Mouse (Mus musculus) MEL (cell line): ENCODE data around the gene Tlcd2. TPM values are rescaled to one million over a fixed set of nuclear protein-coding genes. Genes with fewer than 3 reads are reported as not detected.

ENCODE experiments used
- DNase-seq: peaks from one replicate; pipeline ENCODE4 v3.0.0; 2011; ENCODE audit warnings: low read depth, low spot score
- H3K27ac ChIP-seq: 2 replicates; pipeline ENCODE4 v1.5.1; 2012; ENCODE audit warnings: low read depth, mild to moderate bottlenecking, control low read depth, low read length, moderate library complexity; ENCODE audit not compliant: control insufficient read depth
- H3K27me3 ChIP-seq, 2 experiments: fragments of 150-350 bp in 1 of 2; sonication (generic) in 1 of 2; 2 replicates each; pipeline ENCODE4 v1.6.1; 2012; ENCODE audit warnings: low read length in 2 of 2, mild to moderate bottlenecking in 2 of 2, improper control_type of control experiment in 1 of 2, moderate library complexity in 1 of 2; ENCODE audit not compliant: insufficient read depth in 2 of 2, control insufficient read depth in 1 of 2
- H3K36me3 ChIP-seq, 2 experiments: 2 replicates each; pipeline ENCODE4 v1.6.1; 2012 to 2014; ENCODE audit warnings: low read length in 2 of 2, improper control_type of control experiment in 1 of 2, inconsistent platforms in 1 of 2, mild to moderate bottlenecking in 1 of 2; ENCODE audit not compliant: insufficient read depth in 2 of 2, control insufficient read depth in 1 of 2
- H3K4me1 ChIP-seq, 2 experiments: fragments of 150-350 bp in 1 of 2; sonication (generic) in 1 of 2; 2 replicates each; pipeline ENCODE4 v1.6.1; 2012; ENCODE audit warnings: low read length in 2 of 2, improper control_type of control experiment in 1 of 2, mild to moderate bottlenecking in 1 of 2; ENCODE audit not compliant: insufficient read depth in 2 of 2, control insufficient read depth in 1 of 2
- H3K4me3 ChIP-seq, 2 experiments: fragments of 150-350 bp in 1 of 2; sonication (generic) in 1 of 2; 2 replicates each; pipeline ENCODE4 v1.5.1; 2012; ENCODE audit warnings: low read depth in 2 of 2, low read length in 2 of 2, mild to moderate bottlenecking in 2 of 2, moderate library complexity in 2 of 2, control low read depth in 1 of 2, improper control_type of control experiment in 1 of 2; ENCODE audit not compliant: control insufficient read depth in 1 of 2, insufficient read depth in 1 of 2
- H3K79me2 ChIP-seq: 2 replicates; pipeline ENCODE4 v1.6.1; 2012; ENCODE audit warnings: mild to moderate bottlenecking, low read length, moderate library complexity; ENCODE audit not compliant: control insufficient read depth, poor library complexity, insufficient read depth
- H3K9ac ChIP-seq: 2 replicates; pipeline ENCODE4 v1.6.1; 2012; ENCODE audit warnings: low read depth, mild to moderate bottlenecking, control low read depth, low read length, moderate library complexity; ENCODE audit not compliant: control insufficient read depth, poor library complexity, severe bottlenecking
- H3K9me3 ChIP-seq: fragments of 150-350 bp; sonication (generic); replicated peaks from 2 replicates; pipeline ENCODE4 v1.6.1; 2012; ENCODE audit warnings: mild to moderate bottlenecking, low read length, improper control_type of control experiment, moderate library complexity; ENCODE audit not compliant: insufficient read depth
- BHLHE40 ChIP-seq: IDR thresholded peaks from 2 replicates; pipeline ENCODE4 v1.6.1; 2012; ENCODE audit warnings: low read depth, mild to moderate bottlenecking, inconsistent platforms, low read length, improper control_type of control experiment, borderline replicate concordance
- CHD1 ChIP-seq: IDR thresholded peaks from 2 replicates; pipeline ENCODE4 v1.6.1; 2012; ENCODE audit warnings: low read depth, mild to moderate bottlenecking, inconsistent platforms, low read length, improper control_type of control experiment
- CHD2 ChIP-seq: IDR thresholded peaks from 2 replicates; pipeline ENCODE4 v1.6.1; 2011; ENCODE audit warnings: low read length, improper control_type of control experiment
- CTCF ChIP-seq, 3 experiments: IDR thresholded peaks in 2 of 3; conservative IDR thresholded peaks in 1 of 3; 2 replicates each; pipeline ENCODE4 v1.5.1; 2011 to 2012; ENCODE audit warnings: low read length in 3 of 3, low read depth in 2 of 3, mild to moderate bottlenecking in 2 of 3, improper control_type of control experiment in 1 of 3, inconsistent platforms in 1 of 3, mixed read lengths in 1 of 3, moderate library complexity in 1 of 3; ENCODE audit not compliant: control insufficient read depth in 1 of 3, insufficient read depth in 1 of 3, poor library complexity in 1 of 3, severe bottlenecking in 1 of 3
- E2F4 ChIP-seq: IDR thresholded peaks from 2 replicates; pipeline ENCODE4 v1.6.1; 2011; ENCODE audit warnings: low read depth, low read length, improper control_type of control experiment, borderline replicate concordance
- ELF1 ChIP-seq: IDR thresholded peaks from 2 replicates; pipeline ENCODE4 v1.6.1; 2014; ENCODE audit warnings: low read depth, mild to moderate bottlenecking, inconsistent platforms, low read length, improper control_type of control experiment, moderate library complexity
- EP300 ChIP-seq, 2 experiments: IDR thresholded peaks; 2 replicates each; pipeline ENCODE4 v1.6.1; 2011; ENCODE audit warnings: improper control_type of control experiment in 2 of 2, low read length in 2 of 2, low read depth in 1 of 2, mild to moderate bottlenecking in 1 of 2
- HCFC1 ChIP-seq: IDR thresholded peaks from 2 replicates; pipeline ENCODE4 v1.6.1; 2012; ENCODE audit warnings: low read depth, mild to moderate bottlenecking, inconsistent platforms, low read length, improper control_type of control experiment, moderate library complexity
- JUND ChIP-seq: IDR thresholded peaks from 2 replicates; pipeline ENCODE4 v1.6.1; 2011; ENCODE audit warnings: low read depth, mild to moderate bottlenecking, improper control_type of control experiment, low read length
- KAT2A ChIP-seq: conservative IDR thresholded peaks from 2 replicates; pipeline ENCODE4 v1.6.1; 2012; ENCODE audit warnings: low read depth, low read length, improper control_type of control experiment, inconsistent platforms
- MAX ChIP-seq: IDR thresholded peaks from 2 replicates; pipeline ENCODE4 v1.6.1; 2011; ENCODE audit warnings: low read length, improper control_type of control experiment
- MYB ChIP-seq: IDR thresholded peaks from 2 replicates; pipeline ENCODE4 v1.6.1; 2011; ENCODE audit warnings: mild to moderate bottlenecking, low read depth, low read length, improper control_type of control experiment
- MYC ChIP-seq: IDR thresholded peaks from 2 replicates; pipeline ENCODE4 v1.6.1; 2011; ENCODE audit warnings: low read depth, mild to moderate bottlenecking, low read length, improper control_type of control experiment, moderate library complexity
- NELFE ChIP-seq: IDR thresholded peaks from 2 replicates; pipeline ENCODE4 v1.6.1; 2011; ENCODE audit warnings: low read depth, low read length, improper control_type of control experiment
- NRF1 ChIP-seq: IDR thresholded peaks from 2 replicates; pipeline ENCODE4 v1.6.1; 2014; ENCODE audit warnings: low read depth, mild to moderate bottlenecking, inconsistent platforms, low read length, improper control_type of control experiment, moderate library complexity; ENCODE audit not compliant: poor library complexity, insufficient read depth, severe bottlenecking
- POLR2AphosphoS2 ChIP-seq: IDR thresholded peaks from 2 replicates; pipeline ENCODE4 v1.6.1; 2011; ENCODE audit warnings: low read length, improper control_type of control experiment
- POLR2AphosphoS5 ChIP-seq: IDR thresholded peaks from 2 replicates; pipeline ENCODE4 v1.6.1; 2012; ENCODE audit warnings: low read depth, borderline replicate concordance, mild to moderate bottlenecking, inconsistent platforms, low read length, moderate library complexity, mixed read lengths
- RCOR1 ChIP-seq: IDR thresholded peaks from 2 replicates; pipeline ENCODE4 v1.6.1; 2012; ENCODE audit warnings: low read depth, mild to moderate bottlenecking, inconsistent platforms, low read length, improper control_type of control experiment
- SMC3 ChIP-seq: IDR thresholded peaks from 2 replicates; pipeline ENCODE4 v1.6.1; 2011; ENCODE audit warnings: low read depth, low read length, improper control_type of control experiment
- ZMIZ1 ChIP-seq: IDR thresholded peaks from 2 replicates; pipeline ENCODE4 v1.6.1; 2012; ENCODE audit warnings: low read depth, mild to moderate bottlenecking, inconsistent platforms, low read length, improper control_type of control experiment, moderate library complexity
- polyA plus RNA-seq, 2 experiments: library from polyadenylated mRNA; stranded (reverse) in 1 of 2; unstranded in 1 of 2; fragments of >175 nt in 1 of 2; fragments of >200 nt in 1 of 2; gene quantifications; 2 replicates each; pipeline versions ENCODE4 v1.2.1 to v1.2.4; 2012; ENCODE audit warnings: low replicate concordance in 2 of 2, low read depth in 1 of 2; ENCODE audit not compliant: insufficient read length in 2 of 2, insufficient read depth in 1 of 2, missing spikeins in 1 of 2
- total RNA-seq: library from RNA; depleted of rRNA; stranded (reverse); fragments of 300-350 nt; gene quantifications from 2 replicates; pipeline ENCODE4 v1.2.3, GENCODE M21; 2012; rRNA removed

Gene Tlcd2
- total and polyA plus RNA-seq, 3 experiments = 0.50 to 0.86 TPM; not detected in 1

DNA sequence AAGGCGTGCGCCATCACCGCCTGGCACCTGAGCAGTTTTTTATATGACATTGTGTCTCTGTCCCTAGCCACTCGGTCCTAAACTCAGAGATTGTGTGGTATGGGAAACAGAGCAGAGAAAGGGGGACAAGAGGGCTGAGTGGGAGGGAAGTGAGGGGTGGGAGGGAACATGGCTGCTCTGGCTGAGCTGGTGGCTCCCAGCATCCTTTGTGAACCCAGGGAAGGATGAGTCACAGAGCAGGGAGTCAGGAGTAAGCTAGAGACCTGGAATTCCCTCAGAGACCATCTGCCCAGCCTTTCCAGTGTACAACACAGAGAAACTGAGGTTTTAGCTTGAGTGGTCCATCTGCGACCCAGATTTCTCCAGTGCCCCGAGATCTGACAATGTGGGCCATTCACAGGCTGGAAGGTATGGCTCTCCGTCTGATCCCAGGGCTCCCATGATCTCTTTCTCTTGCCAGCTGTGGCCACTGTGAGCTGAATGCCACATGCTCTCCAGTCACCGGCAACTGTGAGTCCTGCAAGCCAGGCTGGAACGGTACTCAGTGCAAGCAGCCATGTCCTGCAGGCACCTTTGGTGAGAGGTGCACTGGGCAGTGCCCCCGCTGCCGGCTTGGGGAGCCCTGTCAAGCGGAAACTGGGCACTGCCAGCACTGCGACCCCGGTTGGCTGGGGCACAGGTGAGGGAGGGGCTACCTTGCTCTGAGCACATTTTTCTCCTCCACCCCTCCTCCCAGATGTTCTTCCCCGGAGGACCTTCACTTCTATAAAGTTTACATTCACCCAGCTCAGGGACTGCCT lies 58.5 kb downstream of the Tlcd2 start:
- no peaks in the 10 kb centered on the region for H3K4me1 ChIP-seq
- H3K4me3 ChIP-seq = no peak overlapping the region
- no peaks in the 10 kb centered on the region for H3K36me3 ChIP-seq
- no peak for DNase-seq
- H3K9me3 ChIP-seq = no peaks in the 10 kb centered on the region
- H3K79me2 ChIP-seq = no peaks in the 10 kb centered on the region
- H3K27ac ChIP-seq = no peak overlapping the region
- no peak overlapping the region for H3K9ac ChIP-seq
- TF ChIP-seq POLR2AphosphoS2 (no peak), CHD2 (no peak), EP300 (IDR thresholded peaks at IDR 0.05; ENCODE audit: low read depth in 1 of 2, low read length in 2 of 2) (no peak), NRF1 (no peak), SMC3 (no peak), MYB (no peak), E2F4 (no peak), KAT2A (no peak), HCFC1 (no peak), MAX (no peak), POLR2AphosphoS5 (no peak), MYC (no peak), CTCF (IDR thresholded peaks at IDR 0.05 in 2 of 3, conservative IDR thresholded peaks at IDR 0.05 in 1 of 3; ENCODE audit: control insufficient read depth in 1 of 3, insufficient read depth in 1 of 3, low read depth in 2 of 3, low read length in 3 of 3, poor library complexity in 1 of 3, severe bottlenecking in 1 of 3) (no peak), RCOR1 (no peak), CHD1 (no peak), ELF1 (no peak), BHLHE40 (no peak), NELFE (no peak), JUND (no peak), ZMIZ1 (no peak)
- no peaks in the 10 kb centered on the region for H3K27me3 ChIP-seq

Other genes starting within 250 kb of the Tlcd2 start
- gene Rpa1, start 113.4 kb upstream of the Tlcd2 start, total RNA-seq = 242 and 267 TPM in 2 replicates
- gene Rpa1, start 113.4 kb upstream of the Tlcd2 start, polyA plus RNA-seq = 100 to 1,000 TPM; 179 to 481 TPM
- 11.4 and 12.8 TPM in 2 replicates for gene Smyd4, start 113.3 kb upstream of the Tlcd2 start, total RNA-seq
- gene Smyd4, start 113.3 kb upstream of the Tlcd2 start, polyA plus RNA-seq = 1 to 10 TPM in 1 of 2 experiments, not detected in 1; 9.6 TPM
- gene Serpinf1, start 39.0 kb upstream of the Tlcd2 start, total RNA-seq = not detected in 2 replicates
- under 1 TPM in 1 of 2 experiments, not detected in 1; 0.36 TPM for gene Serpinf1, start 39.0 kb upstream of the Tlcd2 start, polyA plus RNA-seq
- not detected in 2 replicates for gene Serpinf2, start 22.1 kb upstream of the Tlcd2 start, total RNA-seq
- gene Serpinf2, start 22.1 kb upstream of the Tlcd2 start, polyA plus RNA-seq = under 1 TPM in 1 of 2 experiments, not detected in 1; 0.07 TPM
- 7.0 and 7.6 TPM in 2 replicates for gene Wdr81, start 7.0 kb upstream of the Tlcd2 start, total RNA-seq
- 10 to 100 TPM in 1 of 2 experiments, not detected in 1; 13.9 TPM for gene Wdr81, start 7.0 kb upstream of the Tlcd2 start, polyA plus RNA-seq
- gene Prpf8, start 25.1 kb downstream of the Tlcd2 start, total RNA-seq = 214 and 234 TPM in 2 replicates
- gene Prpf8, start 25.1 kb downstream of the Tlcd2 start, polyA plus RNA-seq = 100 to 1,000 TPM; 276 to 644 TPM
- gene Rilp, start 48.4 kb downstream of the Tlcd2 start, total RNA-seq = 0.16 and 0.19 TPM in 2 replicates
- gene Rilp, start 48.4 kb downstream of the Tlcd2 start, polyA plus RNA-seq = under 1 TPM in 1 of 2 experiments, not detected in 1; 0.65 TPM
- gene Scarf1, start 51.8 kb downstream of the Tlcd2 start, total RNA-seq = 0.10 and 0.15 TPM in 2 replicates
- gene Scarf1, start 51.8 kb downstream of the Tlcd2 start, polyA plus RNA-seq = under 1 TPM in 1 of 2 experiments, not detected in 1; 0.28 TPM
- 4.9 and 5.9 TPM in 2 replicates for gene Slc43a2, start 70.0 kb downstream of the Tlcd2 start, total RNA-seq
- gene Slc43a2, start 70.0 kb downstream of the Tlcd2 start, polyA plus RNA-seq = 1 to 10 TPM in 1 of 2 experiments, not detected in 1; 8.4 TPM
- 67.8 and 73.1 TPM in 2 replicates for gene Pitpna, start 126.4 kb downstream of the Tlcd2 start, total RNA-seq
- gene Pitpna, start 126.4 kb downstream of the Tlcd2 start, polyA plus RNA-seq = 100 to 1,000 TPM; 194 to 709 TPM
- 15.2 and 16.4 TPM in 2 replicates for gene Inpp5k, start 169.3 kb downstream of the Tlcd2 start, total RNA-seq
- 10 to 100 TPM in 1 of 2 experiments, not detected in 1; 28.7 TPM for gene Inpp5k, start 169.3 kb downstream of the Tlcd2 start, polyA plus RNA-seq
- gene Myo1c, start 188.8 kb downstream of the Tlcd2 start, total RNA-seq = 27.0 and 33.2 TPM in 2 replicates
- gene Myo1c, start 188.8 kb downstream of the Tlcd2 start, polyA plus RNA-seq = 10 to 100 TPM in 1 of 2 experiments, not detected in 1; 45.6 TPM
- 68.0 and 68.4 TPM in 2 replicates for gene Crk, start 217.5 kb downstream of the Tlcd2 start, total RNA-seq
- gene Crk, start 217.5 kb downstream of the Tlcd2 start, polyA plus RNA-seq = 10 to 100 TPM; 33.8 to 66.2 TPM